Mouse (Mus musculus) olfactory bulb, adult 2 months (tissue): ENCODE measurements around the gene Armc3. TPM values are rescaled to one million over a fixed set of nuclear protein-coding genes. Genes with fewer than 3 reads are reported as not detected.
"Not testable (repeated sequence)": the region's sequence is repeated elsewhere in the genome, so short reads cannot be mapped to it uniquely, and the experiment has no call there.

ENCODE experiments used
- H3K27ac ChIP-seq: fragments of 200-500 bp; 2 replicates; pipeline ENCODE4 v1.5.1; 2012; ENCODE audit warnings: low read depth, low read length; ENCODE audit not compliant: insufficient read depth
- H3K4me1 ChIP-seq: fragments of 200-500 bp; 2 replicates; pipeline ENCODE4 v1.6.1; 2012; ENCODE audit warnings: low read length; ENCODE audit not compliant: control insufficient read depth, insufficient read depth
- H3K4me3 ChIP-seq: fragments of 200-500 bp; 2 replicates; pipeline ENCODE4 v1.5.1; 2012; ENCODE audit warnings: mild to moderate bottlenecking, low read depth, low read length, moderate library complexity; ENCODE audit not compliant: insufficient read depth
- CTCF ChIP-seq: fragments of 200-500 bp; IDR thresholded peaks from 2 replicates; pipeline ENCODE4 v1.5.1; 2012; ENCODE audit warnings: low read depth, mild to moderate bottlenecking, low read length, moderate library complexity; ENCODE audit not compliant: insufficient read depth
- POLR2A ChIP-seq: fragments of 200-500 bp; IDR thresholded peaks from 2 replicates; pipeline ENCODE4 v1.6.1; 2012; ENCODE audit warnings: mild to moderate bottlenecking, low read depth, low read length, moderate library complexity; ENCODE audit not compliant: insufficient read depth
- WGBS: fragments of 180-500 bp; shearing (Covaris S2); methylation state at CpG from one replicate; pipeline ENCODE4 v1.1.7; 2018; 5-methylcytosine and 5-hydroxymethylcytosine counted together
- polyA plus RNA-seq: library from polyadenylated mRNA; stranded (reverse); fragments of >200 nt; gene quantifications from 2 replicates; pipeline ENCODE4 v1.2.4, GENCODE M21; 2012; ENCODE audit warnings: low replicate concordance; ENCODE audit not compliant: missing spikeins, insufficient read depth, insufficient read length

Gene Armc3
- polyA plus RNA-seq, 1 experiment = not detected

GRCm38 (mm10) chr2:19301251-19301650 lies 102.1 kb downstream of the Armc3 start:
- no peak for TF ChIP-seq CTCF
- no peak for TF ChIP-seq POLR2A

GRCm38 (mm10) chr2:19303087-19303486 lies 104.0 kb downstream of the Armc3 start:
- H3K27ac ChIP-seq, H3K4me3 ChIP-seq: not testable (repeated sequence)
- H3K4me1 ChIP-seq = peaks cover 12% of the 10 kb centered on the region
- 87% methylated on average over 3 of the region's 3 CpGs for WGBS

More at GRCm38 (mm10) chr2:19301251-19301650, 102.1 kb downstream of the Armc3 start:
- 36% methylated on average over 6 of the region's 6 CpGs for WGBS
- Histone ChIP-seq H3K4me3 (no peak overlapping the region), H3K4me1 (peaks cover 12% of the 10 kb centered on the region), H3K27ac (peak overlapping the region; percentile 72)

GRCm38 (mm10) chr2:19310498-19310897 lies 111.4 kb downstream of the Armc3 start:
- Histone ChIP-seq H3K27ac (no peak overlapping the region), H3K4me1 (no peaks in the 10 kb centered on the region), H3K4me3 (no peak overlapping the region)
- TF ChIP-seq POLR2A (no peak), CTCF (no peak)
- 91% methylated on average over 3 of the region's 3 CpGs for WGBS

GRCm38 (mm10) chr2:19316056-19316455 lies 117.0 kb downstream of the Armc3 start:
- no peaks in the 10 kb centered on the region for H3K4me1 ChIP-seq
- 71% methylated on average over 11 of the region's 11 CpGs for WGBS
- no peak overlapping the region for H3K4me3 ChIP-seq
- no peak overlapping the region for H3K27ac ChIP-seq
- no peak for TF ChIP-seq POLR2A
- no peak for TF ChIP-seq CTCF

GRCm38 (mm10) chr2:19316691-19317090 lies 117.6 kb downstream of the Armc3 start:
- TF ChIP-seq POLR2A (no peak), CTCF (no peak)
- WGBS = 86% methylated on average over 4 of the region's 4 CpGs
- Histone ChIP-seq H3K4me3 (no peak overlapping the region), H3K4me1 (no peaks in the 10 kb centered on the region), H3K27ac (no peak overlapping the region)

GRCm38 (mm10) chr2:19317151-19317812 lies 118.2 kb downstream of the Armc3 start:
- not testable (repeated sequence) for H3K27ac ChIP-seq, H3K4me3 ChIP-seq, H3K4me1 ChIP-seq
- 84% methylated on average over 2 of the region's 2 CpGs for WGBS

- TF ChIP-seq CTCF (no peak), POLR2A (no peak)
- 89% methylated on average over 4 of the region's 4 CpGs for WGBS
- no peak overlapping the region for H3K27ac ChIP-seq
These were observed 119.4 kb downstream of the Armc3 start for GRCm38 (mm10) chr2:19318499-19318898.

GRCm38 (mm10) chr2:19319284-19319683 lies 120.2 kb downstream of the Armc3 start:
- no peak overlapping the region for H3K4me3 ChIP-seq
- TF ChIP-seq POLR2A (no peak), CTCF (no peak)
- peaks cover 2% of the 10 kb centered on the region; the same call in 1 of the 2 replicates for H3K4me1 ChIP-seq
- no peak overlapping the region for H3K27ac ChIP-seq
- 90% methylated on average over 3 of the region's 3 CpGs for WGBS

More at GRCm38 (mm10) chr2:19318499-19318898, 119.4 kb downstream of the Armc3 start:
- Histone ChIP-seq H3K4me1 (no peaks in the 10 kb centered on the region), H3K4me3 (no peak overlapping the region)

- H3K27ac ChIP-seq = no peak overlapping the region
- no peak overlapping the region for H3K4me3 ChIP-seq
- WGBS = 52% methylated on average over 9 of the region's 9 CpGs
- TF ChIP-seq POLR2A (no peak), CTCF (no peak)
- H3K4me1 ChIP-seq = peaks cover 2% of the 10 kb centered on the region; the same call in 1 of the 2 replicates
These were observed 123.3 kb downstream of the Armc3 start for GRCm38 (mm10) chr2:19322448-19322847.

- H3K27ac ChIP-seq = no peak overlapping the region
- TF ChIP-seq CTCF = no peak
- no peak for TF ChIP-seq POLR2A
- no peak overlapping the region for H3K4me3 ChIP-seq
- 85% methylated on average over 1 of the region's 1 CpGs for WGBS
- H3K4me1 ChIP-seq = peaks cover 2% of the 10 kb centered on the region; the same call in 1 of the 2 replicates
These were observed 127.3 kb downstream of the Armc3 start for GRCm38 (mm10) chr2:19326376-19326775.
